Mouse (Mus musculus) bone marrow, adult 2 months (tissue): ENCODE measurements around the gene Scg3.

Experiments used
- CTCF ChIP-seq: fragments of 200-500 bp; IDR thresholded peaks from 2 replicates; pipeline ENCODE4 v1.5.1; 2011; ENCODE audit warnings: low read length, control low read depth; ENCODE audit not compliant: control insufficient read depth, insufficient read depth
- POLR2A ChIP-seq: fragments of 200-500 bp; IDR thresholded peaks from 2 replicates; pipeline ENCODE4 v1.6.1; 2011; ENCODE audit warnings: low read depth, mild to moderate bottlenecking, control low read depth, low read length, borderline replicate concordance; ENCODE audit not compliant: control insufficient read depth

- TF ChIP-seq CTCF (no peak), POLR2A (no peak)
These were observed 64.9 kb downstream of the Scg3 start for GRCm38 (mm10) chr9:75618836-75619400.
